Mouse (Mus musculus) C2C12 (cell line): Measurements from ENCODE around the gene Gm8271. TPM values are rescaled to one million over a fixed set of nuclear protein-coding genes. Genes with fewer than 3 reads are reported as not detected.
"Not testable (repeated sequence)": the region's sequence is repeated elsewhere in the genome, so short reads cannot be mapped to it uniquely, and the experiment has no call there.

ENCODE experiments used
- H3K27me3 ChIP-seq: one replicate; pipeline ENCODE4 v1.6.1; 2011; ENCODE audit not compliant: control insufficient read depth, insufficient read depth, insufficient read length
- H3K36me3 ChIP-seq: one replicate; pipeline ENCODE4 v1.6.1; 2011; ENCODE audit not compliant: control insufficient read depth, insufficient read depth
- H3K4me3 ChIP-seq: one replicate; pipeline ENCODE4 v1.5.1; 2011; ENCODE audit warnings: mild to moderate bottlenecking, control low read depth; ENCODE audit not compliant: poor library complexity, insufficient read depth, severe bottlenecking
- H3K79me2 ChIP-seq: one replicate; pipeline ENCODE4 v1.6.1; 2011; ENCODE audit not compliant: control insufficient read depth, insufficient read depth
- H3K79me3 ChIP-seq: one replicate; pipeline ENCODE4 v1.6.1; 2011; ENCODE audit warnings: low read depth, control low read depth
- H3ac ChIP-seq: one replicate; pipeline ENCODE3; 2011; ENCODE audit warnings: low read depth; ENCODE audit not compliant: control insufficient read depth, insufficient read length
- long read RNA-seq, 2 experiments: library from polyadenylated mRNA; unstranded; transcript quantifications; one replicate each; pipeline ENCODE4 v2.0.0; 2019 to 2020
- polyA plus RNA-seq: library from polyadenylated mRNA; unstranded; fragments of >200 nt; fragmentation: generic; extraction: Trizol; gene quantifications from one replicate; pipeline ENCODE4 v1.2.1, GENCODE M21; 2012; ENCODE audit warnings: missing spikeins

Gene Gm8271
- not detected for polyA plus RNA-seq
- long read RNA-seq, experiment 1, result 0 reads
- long read RNA-seq, experiment 2, result 0 reads

- H3K4me3 ChIP-seq, H3K27me3 ChIP-seq, H3K79me3 ChIP-seq, H3K36me3 ChIP-seq, H3K79me2 ChIP-seq, H3ac ChIP-seq: not testable (repeated sequence)
Observed at GRCm38 (mm10) chr14:5185493-5185892, at the start of gene Gm8271. Gene Gm8271, plus strand, starts transcription at chr14:5185793.

- H3K4me3 ChIP-seq, H3K79me3 ChIP-seq, H3K79me2 ChIP-seq, H3K36me3 ChIP-seq, H3K27me3 ChIP-seq, H3ac ChIP-seq: not testable (repeated sequence)
Observed at GRCm38 (mm10) chr14:5164235-5164634, 21.4 kb upstream of the Gm8271 start, which contains the start of gene Gm3317. Gene Gm3317, plus strand, starts transcription at chr14:5164535.

Other genes with a start within 250 kb of the Gm8271 start
- not detected for gene Gm8297, start 201.9 kb upstream of the Gm8271 start, polyA plus RNA-seq
- gene Gm3298, start 169.9 kb upstream of the Gm8271 start, polyA plus RNA-seq, result not detected
- not detected for gene 4930555G01Rik, start 135.2 kb upstream of the Gm8271 start, polyA plus RNA-seq
- not detected for gene Gm8281, start 114.8 kb upstream of the Gm8271 start, polyA plus RNA-seq
- gene Gm8279, start 54.3 kb upstream of the Gm8271 start, polyA plus RNA-seq, result not detected
- not detected for gene Gm3317, start 21.3 kb upstream of the Gm8271 start, polyA plus RNA-seq
- gene Gm3526, start 74.8 kb downstream of the Gm8271 start, polyA plus RNA-seq, result not detected
- gene Gm3542, start 149.1 kb downstream of the Gm8271 start, polyA plus RNA-seq, result not detected
- gene Gm3500, start 203.3 kb downstream of the Gm8271 start, polyA plus RNA-seq, result not detected